Comparison of ENCODE assay signal across 10 mouse cellular contexts in the genomic region with DNA sequence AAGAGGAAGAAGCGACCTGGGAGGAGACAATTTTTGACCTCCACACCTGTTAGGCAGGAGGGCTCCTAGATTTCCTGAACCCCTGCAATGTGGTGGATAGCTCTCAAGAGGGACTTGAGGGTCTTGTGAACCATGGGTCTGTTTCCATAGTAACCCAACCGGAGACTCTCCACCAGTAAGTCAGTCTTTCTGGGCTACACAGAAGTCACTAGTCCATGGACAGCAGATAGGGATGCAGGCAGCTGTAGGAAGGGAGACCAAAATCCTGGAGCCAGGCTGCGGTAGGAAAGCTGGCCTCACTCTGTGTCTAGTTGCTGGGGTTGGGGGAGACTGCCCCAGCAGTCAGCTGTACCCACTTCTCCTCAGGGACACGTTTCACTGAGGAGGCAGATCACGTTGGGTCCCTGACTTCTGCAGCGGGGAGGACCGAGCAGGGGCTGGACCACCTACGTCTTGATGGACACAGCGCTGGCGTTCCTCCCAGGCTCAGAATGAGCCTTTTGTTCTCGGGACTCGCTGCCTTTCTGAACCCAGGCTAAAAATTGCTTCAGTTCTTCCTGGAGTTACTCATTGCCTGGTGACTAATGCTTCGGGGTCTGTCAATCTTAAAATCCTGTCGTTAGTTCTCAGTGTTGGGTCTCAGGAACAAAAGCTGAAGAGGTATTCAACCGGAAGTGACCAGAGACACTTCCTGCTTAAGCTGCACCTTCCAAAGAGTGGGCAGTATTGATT. TPM values are rescaled to one million over a fixed set of nuclear protein-coding genes. Genes with fewer than 3 reads are reported as not detected.
DNase-seq lines count a peak whose midpoint lies in the region; ATAC-seq lines count a peak whose summit lies in the region.
"Had no signal": no experiment of that assay in that cellular context is flagged by ENCODE, and none has a peak within 500 bp of the region (broad histone marks: within the 10 kb centered on the region; RNA-seq: fewer than 3 reads in every experiment).

No protein-coding gene starts in this region.

- peaks cover 6% of the 10 kb centered on the region for H3K4me1 ChIP-seq in hindbrain, embryonic 15.5 days (replicated peaks)
- H3K4me1 ChIP-seq in neural tube, embryonic 14.5 days (ENCODE audit: control insufficient read depth, insufficient read depth, low read length), result 0 out of 2 replicates have a peak, but pooled peaks cover 2% of the 10 kb centered on the region

- H3K4me3 ChIP-seq in hindbrain, embryonic 15.5 days, result no peak overlapping the region
- H3K4me3 ChIP-seq in neural tube, embryonic 14.5 days (ENCODE audit: low read depth, low read length), result no peak overlapping the region

- H3K9me3 ChIP-seq in hindbrain, embryonic 15.5 days, result no peaks in the 10 kb centered on the region
- H3K9me3 ChIP-seq in neural tube, embryonic 14.5 days (ENCODE audit: control insufficient read depth, low read length), result no peaks in the 10 kb centered on the region

- WGBS in hindbrain, embryonic 15.5 days, result 14% methylated on average over 15 of the region's 15 CpGs
- 28% methylated on average over 15 of the region's 15 CpGs for WGBS in neural tube, embryonic 14.5 days

- H3K4me2 ChIP-seq in hindbrain, embryonic 15.5 days, result peak overlapping the region; percentile 44
- no peak overlapping the region for H3K4me2 ChIP-seq in neural tube, embryonic 14.5 days (ENCODE audit: low read depth, low read length)

- H3K9ac ChIP-seq in hindbrain, embryonic 15.5 days, result no peak overlapping the region
- no peak overlapping the region for H3K9ac ChIP-seq in neural tube, embryonic 14.5 days (replicated peaks; ENCODE audit: low read depth, low read length)

- peak overlapping the region; percentile 65 for H3K27ac ChIP-seq in hindbrain, embryonic 15.5 days (replicated peaks)
- H3K27ac ChIP-seq in neural tube, embryonic 14.5 days (ENCODE audit: low read depth, low read length), result no peak overlapping the region

- peak; percentile 56 for ATAC-seq in frontal cortex, adult (ENCODE audit: low TSS enrichment)
- ATAC-seq in hindbrain, embryonic 15.5 days (ENCODE audit: low FRiP score, low read depth), result peak; percentile 71
- peak; percentile 64; the same call in 1 of the 2 replicates for ATAC-seq in neural tube, embryonic 14.5 days (ENCODE audit: low read depth)

- H3K27me3 ChIP-seq in hindbrain, embryonic 15.5 days, result no peaks in the 10 kb centered on the region
- H3K27me3 ChIP-seq in neural tube, embryonic 14.5 days (ENCODE audit: control insufficient read depth, insufficient read depth, low read length), result no peaks in the 10 kb centered on the region

- DNase-seq in frontal cortex, postnatal 14 days (ENCODE audit: low spot score in 2 of 2), result no peak
- peak; percentile 47 for DNase-seq in right cerebral cortex, postnatal 4 days
- no peak for DNase-seq in right cerebral cortex, postnatal 36 days (ENCODE audit: low spot score in 2 of 2)
- no peak for DNase-seq in adrenal gland, adult 18-20 months (ENCODE audit: low spot score in 2 of 2)
- DNase-seq in B cell, adult 2 months, result no peak

- H3K36me3 ChIP-seq in hindbrain, embryonic 15.5 days, result no peaks in the 10 kb centered on the region
- H3K36me3 ChIP-seq in neural tube, embryonic 14.5 days (ENCODE audit: control insufficient read depth, insufficient read depth, low read length), result no peaks in the 10 kb centered on the region

RNA-seq across cellular contexts. Expression of a gene that starts 6.0 kb away (rescaled TPM):
- 46.5 and 49.8 TPM in 2 replicates for polyA plus RNA-seq in hindbrain, embryonic 15.5 days (2015; fragmentation: Nextera tagmentation; extraction: Ambion mirVana)
- 22.8 and 36.1 TPM in 2 replicates for polyA plus RNA-seq in neural tube, embryonic 14.5 days (2014; fragmentation: Nextera tagmentation; extraction: Ambion mirVana)
- total RNA-seq in adrenal gland, adult 18-20 months (2021), result 10 to 100 TPM; 25.8 to 35.9 TPM

RNA-seq across cellular contexts. Expression of a gene that starts 45.3 kb away (rescaled TPM):
- polyA plus RNA-seq in hindbrain, embryonic 15.5 days (2015; fragmentation: Nextera tagmentation; extraction: Ambion mirVana), result 90.9 and 95.0 TPM in 2 replicates
- polyA plus RNA-seq in neural tube, embryonic 14.5 days (2014; fragmentation: Nextera tagmentation; extraction: Ambion mirVana), result 96.7 and 110 TPM in 2 replicates
- 100 to 1,000 TPM; 317 to 349 TPM for total RNA-seq in adrenal gland, adult 18-20 months (2021)

RNA-seq across cellular contexts. Expression of a gene that starts 46.5 kb away (rescaled TPM):
- not detected in 2 replicates for polyA plus RNA-seq in hindbrain, embryonic 15.5 days (2015; fragmentation: Nextera tagmentation; extraction: Ambion mirVana)
- polyA plus RNA-seq in neural tube, embryonic 14.5 days (2014; fragmentation: Nextera tagmentation; extraction: Ambion mirVana), result not detected in 2 replicates
- total RNA-seq in adrenal gland, adult 18-20 months (2021), result not detected
- total RNA-seq: neutrophil, adult 5-6 weeks had no signal
- polyA plus RNA-seq: gonadal fat pad, adult 2 months had no signal

RNA-seq across cellular contexts. Expression of a gene that starts 57.9 kb away (rescaled TPM):
- 402 and 403 TPM in 2 replicates for polyA plus RNA-seq in hindbrain, embryonic 15.5 days (2015; fragmentation: Nextera tagmentation; extraction: Ambion mirVana)
- polyA plus RNA-seq in neural tube, embryonic 14.5 days (2014; fragmentation: Nextera tagmentation; extraction: Ambion mirVana), result 312 and 336 TPM in 2 replicates
- total RNA-seq in adrenal gland, adult 18-20 months (2021), result 100 to 1,000 TPM; 255 to 265 TPM
